Mouse (Mus musculus) adrenal gland, postnatal 10 days (tissue): Measurements from ENCODE around the gene Atp23. TPM values are rescaled to one million over a fixed set of nuclear protein-coding genes. Genes with fewer than 3 reads are reported as not detected.
"Not testable (repeated sequence)": the region's sequence is repeated elsewhere in the genome, so short reads cannot be mapped to it uniquely, and the experiment has no call there.

Experiments used
- DNase-seq: peaks from one replicate; pipeline ENCODE4 v3.0.0; 2021; ENCODE audit warnings: mixed read lengths
- total RNA-seq, 2 experiments: library from RNA; stranded (reverse); gene quantifications; 2 replicates each; pipeline ENCODE4 v1.2.3; 2021

Atp23 gene
- total RNA-seq, 2 experiments from 2014 or later: 7.4 to 11.3 TPM

- not testable (repeated sequence) for DNase-seq
Observed at GRCm38 (mm10) chr10:126826216-126826615, 74.9 kb downstream of the Atp23 start.

- no peak for DNase-seq
Observed at GRCm38 (mm10) chr10:126822418-126822817, 78.7 kb downstream of the Atp23 start.

Other genes starting within 250 kb of the Atp23 start
- gene Ctdsp2, start 77.4 kb upstream of the Atp23 start, total RNA-seq: 100 to 1,000 TPM; 137 to 168 TPM
- gene Avil, start 99.4 kb upstream of the Atp23 start, total RNA-seq: 1 to 10 TPM in 1 of 2 experiments, under 1 TPM in 1; 0.72 to 2.1 TPM
- gene Tsfm, start 129.5 kb upstream of the Atp23 start, total RNA-seq: 10 to 100 TPM; 74.9 to 76.1 TPM
- 10 to 100 TPM; 14.9 to 17.6 TPM for gene Mettl1, start 140.1 kb upstream of the Atp23 start, total RNA-seq
- under 1 TPM; 0.24 to 0.42 TPM for gene Eef1akmt3, start 140.2 kb upstream of the Atp23 start, total RNA-seq
- under 1 TPM; 0.27 to 0.30 TPM for gene Cyp27b1, start 146.9 kb upstream of the Atp23 start, total RNA-seq
- 1 to 10 TPM; 6.5 to 6.9 TPM for gene March9, start 158.8 kb upstream of the Atp23 start, total RNA-seq
- gene Cdk4, start 162.2 kb upstream of the Atp23 start, total RNA-seq: 100 to 1,000 TPM; 267 to 302 TPM
- gene Tspan31, start 168.9 kb upstream of the Atp23 start, total RNA-seq: 10 to 100 TPM; 81.7 to 94.3 TPM
- 1 to 10 TPM; 5.7 to 6.2 TPM for gene Agap2, start 173.9 kb upstream of the Atp23 start, total RNA-seq
- 10 to 100 TPM; 82.0 to 88.6 TPM for gene Os9, start 219.8 kb upstream of the Atp23 start, total RNA-seq